Mouse (Mus musculus) thymus, adult 2 months (tissue): ENCODE results near the gene Tsc22d1.

ENCODE experiments used
- CTCF ChIP-seq: fragments of 200-500 bp; IDR thresholded peaks from 2 replicates; pipeline ENCODE4 v1.5.1; 2012; ENCODE audit warnings: mild to moderate bottlenecking, control low read depth, low read length, moderate library complexity, borderline replicate concordance; ENCODE audit not compliant: control insufficient read depth, poor library complexity, insufficient read depth; ENCODE audit errors: extremely low read depth
- POLR2A ChIP-seq: fragments of 200-500 bp; IDR thresholded peaks from 2 replicates; pipeline ENCODE4 v1.6.1; 2012; ENCODE audit warnings: mild to moderate bottlenecking, low read length, control low read depth, moderate library complexity; ENCODE audit not compliant: control insufficient read depth, poor library complexity, insufficient read depth; ENCODE audit errors: extremely low read depth

DNA sequence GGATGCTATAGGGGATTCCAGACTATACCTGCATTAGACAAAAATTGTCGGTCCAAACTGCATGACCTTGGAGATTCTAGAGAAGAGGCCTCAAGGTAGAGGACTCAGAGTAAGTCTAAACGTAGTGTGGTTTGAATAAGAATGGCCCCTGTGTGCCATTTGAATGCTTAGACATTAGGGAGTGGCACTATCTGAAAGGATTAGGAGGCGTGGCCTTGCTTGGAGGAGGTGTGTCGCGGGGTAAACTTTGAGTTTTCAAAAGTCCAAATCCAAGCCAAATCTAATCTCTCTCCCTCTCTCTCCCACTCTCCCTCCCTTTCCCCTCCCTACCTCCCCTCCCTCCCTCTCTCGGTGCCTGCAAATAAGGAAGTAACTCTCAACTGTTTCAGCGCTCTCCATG, 26.7 kb upstream of the Tsc22d1 start:
- TF ChIP-seq CTCF: no peak
- TF ChIP-seq POLR2A: no peak
